Mouse (Mus musculus): Measurements from ENCODE around the gene Tenm3. TPM values are rescaled to one million over a fixed set of nuclear protein-coding genes. Genes with fewer than 3 reads are reported as not detected.

Gene Tenm3
- polyA plus RNA-seq, 1 experiment from 2014 or later, result 47.0 TPM

- WGBS, result 89% methylated on average over 4 of the region's 4 CpGs
- no peak for DNase-seq (ENCODE audit: low spot score)
- ATAC-seq (replicated peaks; ENCODE audit: insufficient number of reproducible peaks, low FRiP score, low TSS enrichment, low read depth), result no peak
- no peaks in the 10 kb centered on the region for H3K9me3 ChIP-seq (replicated peaks; ENCODE audit: control insufficient read depth, low read length)
- H3K27me3 ChIP-seq (ENCODE audit: control insufficient read depth, insufficient read depth, low read length), result no peaks in the 10 kb centered on the region
- no peak overlapping the region for H3K27ac ChIP-seq (replicated peaks; ENCODE audit: low read depth, low read length)
- no peaks in the 10 kb centered on the region for H3K4me1 ChIP-seq (ENCODE audit: control insufficient read depth, insufficient read depth, low read length)
- no peak overlapping the region for H3K9ac ChIP-seq (replicated peaks; ENCODE audit: low read length)
- H3K36me3 ChIP-seq (replicated peaks; ENCODE audit: control insufficient read depth, insufficient read depth, low read depth, low read length), result no peaks in the 10 kb centered on the region
- H3K4me3 ChIP-seq (ENCODE audit: low read depth, low read length), result no peak overlapping the region
- no peak overlapping the region for H3K4me2 ChIP-seq (ENCODE audit: low read depth, low read length)
Observed at GRCm38 (mm10) chr8:48445690-48446089, 398.1 kb downstream of the Tenm3 start.

DNA sequence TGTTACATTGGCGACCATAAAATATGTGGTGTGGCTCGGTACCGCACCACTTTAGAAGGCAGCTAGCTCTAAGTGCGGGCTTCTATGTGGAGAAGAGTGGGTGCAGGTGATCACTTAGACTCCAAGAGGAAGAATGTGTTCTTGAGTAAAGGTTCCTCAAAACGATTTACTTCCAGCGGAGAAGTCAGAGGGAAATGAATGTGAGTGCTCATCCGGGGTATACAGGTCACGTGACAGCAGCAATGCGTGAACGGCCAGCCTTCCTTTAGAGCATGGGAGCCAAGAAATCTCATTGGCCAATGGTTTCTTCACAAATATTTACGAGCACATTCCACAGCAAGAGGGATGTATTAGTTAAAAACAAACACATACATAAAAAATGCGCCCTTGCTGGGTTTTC, 404.3 kb downstream of the Tenm3 start:
- Histone ChIP-seq H3K27me3 (ENCODE audit: control insufficient read depth, insufficient read depth, low read length) (no peaks in the 10 kb centered on the region), H3K4me3 (ENCODE audit: low read depth, low read length) (no peak overlapping the region), H3K36me3 (replicated peaks; ENCODE audit: control insufficient read depth, insufficient read depth, low read depth, low read length) (no peaks in the 10 kb centered on the region), H3K9ac (replicated peaks; ENCODE audit: low read length) (no peak overlapping the region), H3K27ac (replicated peaks; ENCODE audit: low read depth, low read length) (no peak overlapping the region), H3K4me1 (ENCODE audit: control insufficient read depth, insufficient read depth, low read length) (no peaks in the 10 kb centered on the region), H3K4me2 (ENCODE audit: low read depth, low read length) (no peak overlapping the region), H3K9me3 (replicated peaks; ENCODE audit: control insufficient read depth, low read length) (no peaks in the 10 kb centered on the region)
- no peak for DNase-seq (ENCODE audit: low spot score)
- WGBS, result 91% methylated on average over 12 of the region's 12 CpGs
- no peak for ATAC-seq (replicated peaks; ENCODE audit: insufficient number of reproducible peaks, low FRiP score, low TSS enrichment, low read depth)

DNA sequence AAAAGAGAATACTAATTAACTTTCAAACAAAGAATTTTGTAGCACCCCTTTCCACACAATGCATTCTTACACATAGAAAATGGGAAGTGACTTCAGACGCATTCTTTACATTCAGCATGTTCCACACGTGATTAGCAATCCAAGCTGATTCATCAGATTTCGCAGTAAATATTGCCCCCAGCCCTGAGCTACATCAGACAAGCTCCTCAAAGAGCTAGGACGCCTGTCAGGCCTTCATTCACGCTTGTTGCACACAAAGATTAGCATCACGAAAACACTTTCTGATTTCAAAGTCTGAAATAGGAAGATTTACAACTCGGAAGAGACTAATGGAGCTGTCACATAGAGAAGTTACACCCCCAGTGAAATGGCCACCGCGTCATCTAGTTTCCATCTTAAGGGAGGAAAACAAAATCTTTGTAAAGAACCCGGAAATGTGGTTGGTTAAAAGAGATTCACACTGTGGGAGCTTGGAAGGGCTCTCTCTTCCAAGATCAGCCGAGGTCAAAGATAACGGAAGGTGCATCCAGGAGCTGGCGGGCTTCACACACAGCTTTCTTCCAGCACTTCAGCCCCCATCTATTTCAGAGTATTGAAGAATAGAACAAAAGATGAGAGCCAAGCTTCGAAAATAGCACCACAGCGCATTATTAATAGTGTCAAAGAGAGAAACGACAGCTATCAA, 406.1 kb downstream of the Tenm3 start:
- DNase-seq (ENCODE audit: low spot score) (peak; percentile 26), ATAC-seq (replicated peaks; ENCODE audit: insufficient number of reproducible peaks, low FRiP score, low TSS enrichment, low read depth) (no peak; the same call in 1 of the 2 replicates)
- WGBS, result 49% methylated on average over 16 of the region's 16 CpGs
- H3K36me3 ChIP-seq (replicated peaks; ENCODE audit: control insufficient read depth, insufficient read depth, low read depth, low read length), result no peaks in the 10 kb centered on the region
- no peaks in the 10 kb centered on the region for H3K27me3 ChIP-seq (ENCODE audit: control insufficient read depth, insufficient read depth, low read length)
- no peak overlapping the region for H3K4me3 ChIP-seq (ENCODE audit: low read depth, low read length)
- H3K9ac ChIP-seq (replicated peaks; ENCODE audit: low read length), result no peak overlapping the region
- H3K4me2 ChIP-seq (ENCODE audit: low read depth, low read length), result no peak overlapping the region
- no peaks in the 10 kb centered on the region for H3K9me3 ChIP-seq (replicated peaks; ENCODE audit: control insufficient read depth, low read length)
- H3K4me1 ChIP-seq (ENCODE audit: control insufficient read depth, insufficient read depth, low read length), result no peaks in the 10 kb centered on the region
- no peak overlapping the region for H3K27ac ChIP-seq (replicated peaks; ENCODE audit: low read depth, low read length)

DNA sequence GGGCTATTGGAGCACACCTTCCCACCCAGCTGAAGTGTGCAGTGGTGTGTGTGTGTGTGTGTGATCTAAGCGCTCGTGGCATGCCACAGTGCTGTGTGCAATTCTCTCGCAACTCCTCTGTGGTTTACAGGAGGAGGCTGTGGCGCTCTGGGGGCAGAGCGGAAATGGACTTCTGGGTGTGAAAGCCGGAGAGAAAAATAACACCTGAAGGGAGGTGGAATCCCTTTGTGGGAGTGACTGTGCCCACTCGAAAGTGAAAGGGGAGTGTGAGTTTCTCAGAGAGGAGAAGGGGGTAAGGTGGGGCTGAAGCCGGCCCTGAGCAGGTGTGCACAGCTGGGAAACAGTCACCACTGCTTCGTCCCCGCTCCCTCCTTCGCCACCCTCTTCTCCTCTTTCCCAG, 418.6 kb downstream of the Tenm3 start:
- no peak overlapping the region for H3K9ac ChIP-seq (replicated peaks; ENCODE audit: low read length)
- H3K27me3 ChIP-seq (ENCODE audit: control insufficient read depth, insufficient read depth, low read length), result no peaks in the 10 kb centered on the region
- H3K27ac ChIP-seq (replicated peaks; ENCODE audit: low read depth, low read length), result no peak overlapping the region
- H3K36me3 ChIP-seq (replicated peaks; ENCODE audit: control insufficient read depth, insufficient read depth, low read depth, low read length), result no peaks in the 10 kb centered on the region
- no peaks in the 10 kb centered on the region for H3K9me3 ChIP-seq (replicated peaks; ENCODE audit: control insufficient read depth, low read length)
- no peak overlapping the region for H3K4me3 ChIP-seq (ENCODE audit: low read depth, low read length)
- no peak for ATAC-seq (replicated peaks; ENCODE audit: insufficient number of reproducible peaks, low FRiP score, low TSS enrichment, low read depth)
- 83% methylated on average over 11 of the region's 11 CpGs for WGBS
- no peaks in the 10 kb centered on the region for H3K4me1 ChIP-seq (ENCODE audit: control insufficient read depth, insufficient read depth, low read length)
- no peak for DNase-seq (ENCODE audit: low spot score)
- no peak overlapping the region for H3K4me2 ChIP-seq (ENCODE audit: low read depth, low read length)

- no peak overlapping the region for H3K9ac ChIP-seq (replicated peaks; ENCODE audit: low read length)
- no peak overlapping the region for H3K4me3 ChIP-seq (ENCODE audit: low read depth, low read length)
- H3K27ac ChIP-seq (replicated peaks; ENCODE audit: low read depth, low read length), result no peak overlapping the region
- no peaks in the 10 kb centered on the region for H3K27me3 ChIP-seq (ENCODE audit: control insufficient read depth, insufficient read depth, low read length)
- ATAC-seq (replicated peaks; ENCODE audit: insufficient number of reproducible peaks, low FRiP score, low TSS enrichment, low read depth), result no peak
- H3K4me1 ChIP-seq (ENCODE audit: control insufficient read depth, insufficient read depth, low read length), result no peaks in the 10 kb centered on the region
- peak; percentile 54 for DNase-seq (ENCODE audit: low spot score)
- WGBS, result 60% methylated on average over 11 of the region's 11 CpGs
- H3K9me3 ChIP-seq (replicated peaks; ENCODE audit: control insufficient read depth, low read length), result no peaks in the 10 kb centered on the region
- H3K4me2 ChIP-seq (ENCODE audit: low read depth, low read length), result no peak overlapping the region
- H3K36me3 ChIP-seq (replicated peaks; ENCODE audit: control insufficient read depth, insufficient read depth, low read depth, low read length), result no peaks in the 10 kb centered on the region
Observed at GRCm38 (mm10) chr8:48417714-48418113, 426.0 kb downstream of the Tenm3 start.

DNA sequence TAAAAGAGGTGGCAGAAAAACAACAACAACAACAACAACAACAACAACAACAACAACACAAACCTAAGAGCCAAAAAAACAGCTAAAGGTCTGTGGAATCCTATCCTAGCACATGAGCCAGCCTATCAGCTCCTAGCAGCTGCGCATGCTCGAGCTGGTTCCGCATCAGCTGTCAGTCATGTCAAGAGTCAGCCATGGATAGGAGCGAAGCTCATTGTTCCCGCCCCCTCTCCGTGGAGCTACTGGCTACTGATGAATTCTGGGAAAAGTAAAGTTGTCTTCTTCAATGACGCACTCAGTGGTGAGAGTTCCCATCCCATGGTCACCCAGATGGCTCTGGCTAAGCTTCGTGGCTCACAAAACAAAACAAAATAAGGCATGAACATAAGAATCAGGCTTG, 432.8 kb downstream of the Tenm3 start:
- no peak overlapping the region for H3K4me3 ChIP-seq (ENCODE audit: low read depth, low read length)
- no peaks in the 10 kb centered on the region for H3K27me3 ChIP-seq (ENCODE audit: control insufficient read depth, insufficient read depth, low read length)
- H3K9ac ChIP-seq (replicated peaks; ENCODE audit: low read length), result no peak overlapping the region
- H3K9me3 ChIP-seq (replicated peaks; ENCODE audit: control insufficient read depth, low read length), result no peaks in the 10 kb centered on the region
- no peak for DNase-seq (ENCODE audit: low spot score)
- peaks cover 3% of the 10 kb centered on the region; the same call in 1 of the 2 replicates for H3K36me3 ChIP-seq (replicated peaks; ENCODE audit: control insufficient read depth, insufficient read depth, low read depth, low read length)
- no peak overlapping the region for H3K4me2 ChIP-seq (ENCODE audit: low read depth, low read length)
- 94% methylated on average over 8 of the region's 8 CpGs for WGBS
- H3K27ac ChIP-seq (replicated peaks; ENCODE audit: low read depth, low read length), result no peak overlapping the region
- no peak for ATAC-seq (replicated peaks; ENCODE audit: insufficient number of reproducible peaks, low FRiP score, low TSS enrichment, low read depth)
- no peaks in the 10 kb centered on the region for H3K4me1 ChIP-seq (ENCODE audit: control insufficient read depth, insufficient read depth, low read length)

DNA sequence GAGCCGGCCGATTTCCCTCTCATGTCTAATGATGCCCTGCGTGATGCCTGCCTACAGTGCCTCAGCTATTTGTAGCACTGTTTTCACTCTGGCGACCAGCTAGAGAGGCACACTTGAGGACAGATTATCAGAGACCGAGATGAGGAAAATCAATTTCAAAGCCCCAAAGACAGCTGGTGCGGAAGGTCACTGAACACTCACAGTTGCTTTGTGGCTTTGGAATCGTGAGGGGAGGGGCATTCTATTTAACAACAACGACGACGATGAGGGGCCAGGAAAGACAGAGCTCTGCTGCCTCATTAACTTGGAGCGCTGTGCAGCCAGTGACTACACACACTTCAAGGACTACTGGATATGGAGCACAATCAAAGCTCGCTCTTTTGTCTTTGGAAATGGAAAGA, 443.2 kb downstream of the Tenm3 start:
- Histone ChIP-seq H3K9me3 (replicated peaks; ENCODE audit: control insufficient read depth, low read length) (no peaks in the 10 kb centered on the region), H3K9ac (replicated peaks; ENCODE audit: low read length) (no peak overlapping the region), H3K4me3 (ENCODE audit: low read depth, low read length) (no peak overlapping the region), H3K27ac (replicated peaks; ENCODE audit: low read depth, low read length) (no peak overlapping the region), H3K27me3 (ENCODE audit: control insufficient read depth, insufficient read depth, low read length) (no peaks in the 10 kb centered on the region), H3K4me2 (ENCODE audit: low read depth, low read length) (no peak overlapping the region), H3K4me1 (ENCODE audit: control insufficient read depth, insufficient read depth, low read length) (no peaks in the 10 kb centered on the region), H3K36me3 (replicated peaks; ENCODE audit: control insufficient read depth, insufficient read depth, low read depth, low read length) (no peaks in the 10 kb centered on the region)
- ATAC-seq (replicated peaks; ENCODE audit: insufficient number of reproducible peaks, low FRiP score, low TSS enrichment, low read depth) (peak; percentile 52; the same call in 1 of the 2 replicates), DNase-seq (ENCODE audit: low spot score) (peak; percentile 45)
- WGBS, result 57% methylated on average over 12 of the region's 12 CpGs

DNA sequence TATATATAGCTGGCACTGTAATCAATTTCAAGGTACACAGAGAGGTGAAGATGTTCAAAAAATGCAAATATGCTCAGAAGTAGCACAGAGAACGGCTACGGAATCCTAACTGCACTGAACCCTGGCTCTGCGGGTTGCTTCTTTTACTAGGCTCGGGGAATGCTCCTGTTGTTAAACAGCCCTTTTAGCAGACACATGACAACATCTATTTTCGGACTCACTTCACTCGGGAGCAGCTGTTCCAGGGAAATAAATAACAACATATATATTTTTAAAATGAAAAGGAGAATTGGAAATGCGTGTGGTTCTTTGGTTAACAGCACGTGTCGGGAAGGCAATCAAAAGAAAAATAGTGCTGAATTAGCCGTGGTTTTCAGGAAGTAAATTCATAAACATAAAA, 457.9 kb downstream of the Tenm3 start:
- DNase-seq (ENCODE audit: low spot score) (no peak), ATAC-seq (replicated peaks; ENCODE audit: insufficient number of reproducible peaks, low FRiP score, low TSS enrichment, low read depth) (no peak)
- no peaks in the 10 kb centered on the region for H3K4me1 ChIP-seq (ENCODE audit: control insufficient read depth, insufficient read depth, low read length)
- H3K36me3 ChIP-seq (replicated peaks; ENCODE audit: control insufficient read depth, insufficient read depth, low read depth, low read length), result no peaks in the 10 kb centered on the region
- no peak overlapping the region for H3K9ac ChIP-seq (replicated peaks; ENCODE audit: low read length)
- no peak overlapping the region for H3K4me3 ChIP-seq (ENCODE audit: low read depth, low read length)
- no peaks in the 10 kb centered on the region for H3K9me3 ChIP-seq (replicated peaks; ENCODE audit: control insufficient read depth, low read length)
- no peaks in the 10 kb centered on the region for H3K27me3 ChIP-seq (ENCODE audit: control insufficient read depth, insufficient read depth, low read length)
- H3K4me2 ChIP-seq (ENCODE audit: low read depth, low read length), result no peak overlapping the region
- WGBS, result 87% methylated on average over 10 of the region's 10 CpGs
- no peak overlapping the region for H3K27ac ChIP-seq (replicated peaks; ENCODE audit: low read depth, low read length)

Measured in embryonic facial prominence, embryonic 11.5 days (tissue).